Mouse (Mus musculus) induced T-regulatory cell, adult 2 months (primary cell): ENCODE data around the gene Fbxl17.

Experiments
- DNase-seq: peaks from one replicate; pipeline ENCODE4 v3.0.0-alpha.2; 2012; ENCODE audit warnings: low read depth

Gene Fbxl17

DNA sequence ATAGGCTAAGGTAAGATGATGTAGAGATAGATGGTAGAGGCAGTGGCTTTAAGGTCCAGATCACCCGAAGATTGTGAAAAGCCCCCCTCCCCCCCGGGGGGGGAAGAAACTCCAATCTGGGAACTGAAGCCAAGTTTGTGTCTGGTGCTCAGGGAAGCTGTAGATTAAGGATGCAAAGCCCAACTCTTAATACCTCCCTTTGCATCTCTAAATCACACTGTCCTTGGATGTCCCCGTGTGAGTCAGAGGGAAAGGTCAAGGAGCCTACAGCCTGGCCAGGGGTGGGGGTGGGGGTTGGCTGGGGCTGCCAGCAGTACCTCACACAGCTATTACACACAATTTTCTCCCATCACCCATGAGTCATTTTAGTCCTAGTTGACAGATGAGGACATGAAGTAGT is 453.4 kb downstream of the Fbxl17 start:
- DNase-seq = no peak

DNA sequence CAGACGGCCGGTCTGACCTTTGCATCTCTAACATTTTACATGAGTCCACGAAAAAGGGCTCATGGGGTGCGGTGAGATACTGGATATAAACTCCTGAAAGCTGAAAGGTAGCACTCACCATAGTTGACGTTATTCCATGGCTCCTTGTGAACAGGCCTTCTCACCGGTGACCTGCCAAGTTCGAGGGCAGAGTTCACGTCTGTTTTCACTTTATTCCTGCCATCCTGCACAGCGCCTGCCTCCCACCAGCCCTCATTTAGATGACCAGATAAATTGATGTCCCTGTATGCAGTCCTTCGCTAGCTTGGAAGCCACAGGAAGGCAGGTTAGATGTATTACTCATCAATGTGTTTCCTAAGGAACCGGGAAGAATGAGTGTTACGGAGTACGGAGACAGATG is 454.5 kb downstream of the Fbxl17 start:
- no peak for DNase-seq

DNA sequence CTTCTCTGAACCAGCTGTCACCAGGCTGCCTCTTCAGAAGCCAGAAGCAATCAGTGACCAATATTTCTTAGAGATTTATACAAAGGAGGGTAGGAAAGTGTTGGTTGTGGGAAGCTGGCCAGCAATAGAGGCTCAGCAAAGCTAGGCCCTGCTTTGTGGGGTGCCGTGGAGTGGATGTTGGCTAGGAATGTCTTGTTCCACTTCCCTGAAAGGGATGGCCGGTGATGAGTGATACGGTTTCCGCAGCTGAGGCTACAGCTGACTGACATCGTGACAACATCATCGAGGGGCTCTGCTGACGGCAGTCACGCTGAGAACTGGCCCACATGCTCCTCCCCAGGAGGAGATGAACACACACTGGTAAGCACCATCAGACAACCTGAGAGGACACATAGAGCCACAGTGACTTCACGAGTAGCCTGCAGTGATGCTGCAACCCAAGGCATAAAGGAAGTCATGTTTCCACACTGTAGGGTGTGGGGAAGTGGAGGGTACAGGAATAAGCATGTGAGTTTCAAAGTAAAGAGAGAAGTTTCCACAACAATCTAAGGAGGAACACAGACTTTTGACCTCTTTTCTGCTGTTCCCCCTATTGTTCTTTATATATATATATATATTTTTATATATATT is 456.7 kb downstream of the Fbxl17 start:
- no peak for DNase-seq

DNA sequence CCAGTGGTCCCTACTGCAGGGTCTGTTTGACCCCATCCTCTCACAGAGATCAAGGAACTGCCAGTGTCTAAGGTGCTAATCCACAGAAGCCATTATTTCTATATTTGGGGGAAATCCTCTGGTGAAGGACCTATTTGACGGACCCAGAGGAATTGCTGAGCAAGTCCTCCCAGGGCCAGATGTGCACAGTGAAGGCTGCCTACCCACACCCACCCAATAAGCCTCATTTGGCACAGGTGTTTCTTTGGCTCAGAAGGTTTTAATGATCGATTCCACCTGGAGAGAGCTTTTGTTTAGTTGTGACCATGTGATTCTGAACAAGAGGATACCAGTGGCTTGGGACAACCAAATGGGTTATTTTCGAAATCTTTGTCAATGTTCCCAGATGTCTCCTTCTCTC is 462.3 kb downstream of the Fbxl17 start:
- no peak for DNase-seq

DNA sequence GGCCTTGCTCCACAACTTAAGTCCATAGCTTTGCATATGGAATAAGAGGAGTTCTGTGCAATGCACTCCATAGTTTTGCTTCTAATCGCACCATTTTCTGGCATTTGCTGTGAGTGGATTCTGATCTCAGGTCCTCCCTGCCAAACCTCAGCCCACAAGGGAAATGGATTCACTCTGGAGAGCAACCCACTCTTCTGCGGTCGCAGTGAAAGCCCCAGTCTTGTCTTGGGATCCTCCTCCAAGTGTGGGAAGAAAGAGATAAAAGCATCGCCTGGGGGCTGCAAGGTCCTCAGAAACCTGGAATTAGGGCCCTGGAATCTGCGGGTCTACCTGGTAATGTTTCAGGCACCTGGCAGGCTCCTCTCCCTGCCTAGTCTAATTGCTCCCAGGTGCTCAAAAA is 466.7 kb downstream of the Fbxl17 start:
- no peak for DNase-seq

DNA sequence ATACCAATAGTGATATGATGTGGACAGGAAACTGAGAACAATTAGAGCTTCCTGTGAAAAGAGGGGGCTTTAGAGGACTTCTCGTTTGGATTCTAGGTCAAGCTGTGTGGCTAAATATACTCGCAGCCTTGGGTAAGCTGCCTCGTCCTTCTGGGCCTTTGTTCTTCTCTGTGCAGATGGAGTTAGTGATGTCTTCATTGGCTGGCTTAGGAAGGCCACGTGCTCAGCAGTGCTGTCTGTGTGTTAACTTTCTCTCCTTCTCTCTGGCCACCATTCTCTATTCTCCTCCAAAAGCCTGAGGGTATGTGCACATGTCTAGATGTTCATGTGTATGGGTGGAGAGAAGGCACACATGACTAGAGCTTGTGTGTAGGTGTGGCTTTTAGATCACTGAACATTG is 470.7 kb downstream of the Fbxl17 start:
- DNase-seq = no peak

DNA sequence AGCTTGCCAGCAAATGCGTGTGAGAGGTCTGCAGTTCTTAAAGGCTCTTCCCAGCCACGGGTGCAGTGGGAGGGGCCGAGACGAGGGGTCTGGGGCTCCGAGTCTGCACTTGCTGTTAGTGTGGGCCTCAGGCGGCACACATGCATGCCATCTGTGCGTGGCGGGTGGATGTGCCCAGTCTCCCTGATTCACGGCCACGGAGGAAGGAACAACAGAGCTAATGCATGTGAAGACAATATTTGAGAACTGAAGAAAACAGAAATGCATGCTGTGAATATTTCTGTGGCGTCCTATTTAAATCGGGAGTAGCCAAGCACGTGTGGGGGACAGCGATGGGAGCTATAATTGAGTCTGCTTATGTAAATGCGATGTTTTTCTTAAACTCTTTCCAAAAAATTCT is 474.6 kb downstream of the Fbxl17 start:
- no peak for DNase-seq

DNA sequence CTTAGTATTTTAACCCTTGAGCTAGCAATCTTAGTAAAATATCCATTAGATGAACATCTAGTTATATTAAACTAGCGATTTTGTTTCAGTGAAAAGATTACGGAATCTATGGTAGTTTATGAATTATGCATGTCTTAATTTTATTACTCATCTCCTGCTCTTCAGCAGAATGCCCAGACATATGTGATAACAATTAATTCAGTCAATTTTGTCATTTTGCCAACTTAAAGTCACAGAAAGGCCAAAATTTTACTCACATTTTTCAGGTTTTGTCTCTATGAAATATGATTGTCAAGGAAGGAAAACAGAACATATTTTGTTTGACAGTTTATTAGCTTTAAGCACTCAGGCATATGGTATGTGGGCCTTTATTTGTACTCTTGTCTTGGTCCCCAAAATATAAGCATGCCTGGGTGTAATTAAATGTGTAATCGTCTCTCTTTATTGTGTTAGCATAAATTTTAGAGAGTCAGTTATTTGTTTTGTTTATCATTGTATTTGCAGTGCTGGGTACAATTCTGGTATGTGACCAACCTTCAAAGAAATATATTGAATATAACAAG is 482.1 kb downstream of the Fbxl17 start:
- DNase-seq = no peak

DNA sequence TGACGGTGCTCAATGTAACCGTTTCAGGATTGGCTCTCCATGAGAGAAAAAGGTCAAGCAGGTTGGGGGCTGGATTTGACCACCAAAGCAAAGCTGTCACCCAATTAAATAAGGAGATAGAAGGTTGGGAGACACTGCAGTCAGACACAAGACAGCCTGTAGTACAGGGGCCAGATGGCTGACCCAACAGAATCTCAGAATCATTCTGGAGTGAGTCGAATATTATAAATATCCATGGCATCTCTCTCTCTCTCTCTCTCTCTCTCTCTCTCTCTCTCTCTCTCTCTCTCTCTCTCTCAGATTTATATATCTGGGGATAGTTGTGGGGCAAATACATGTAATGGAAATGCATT is 487.3 kb downstream of the Fbxl17 start:
- no peak for DNase-seq

DNA sequence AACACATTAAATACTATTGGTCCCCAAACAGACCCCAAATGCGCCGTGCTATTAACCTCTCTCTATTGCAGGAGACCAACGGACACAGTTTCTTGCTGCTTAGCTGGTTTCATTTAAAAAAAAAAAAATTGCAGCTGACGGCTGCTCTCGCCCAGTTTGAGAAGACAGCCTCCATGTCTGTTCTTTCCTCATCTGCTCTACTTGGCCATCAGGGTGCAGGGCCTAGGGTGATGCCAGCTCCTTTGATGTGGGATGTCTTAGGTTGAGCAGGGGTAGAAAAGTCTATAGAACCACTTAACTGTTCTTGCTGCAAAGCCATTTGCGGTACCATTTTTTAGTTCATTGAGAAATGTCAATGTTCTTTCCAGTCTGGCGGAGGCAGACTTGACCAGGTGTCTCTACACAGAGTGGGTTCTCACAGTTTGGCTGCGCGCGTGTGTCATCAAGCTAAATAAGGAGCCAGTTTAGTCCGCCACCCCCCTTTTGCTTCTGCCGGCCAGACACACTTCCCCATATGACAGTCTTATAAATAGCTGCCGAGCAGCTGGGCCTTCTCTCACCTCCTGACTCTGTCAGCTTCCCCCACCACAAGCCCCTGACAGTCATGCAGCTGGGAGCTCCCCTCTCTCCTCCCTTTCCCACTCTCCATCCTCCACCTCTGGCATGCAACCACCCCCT is 487.8 kb downstream of the Fbxl17 start:
- DNase-seq = no peak

DNA sequence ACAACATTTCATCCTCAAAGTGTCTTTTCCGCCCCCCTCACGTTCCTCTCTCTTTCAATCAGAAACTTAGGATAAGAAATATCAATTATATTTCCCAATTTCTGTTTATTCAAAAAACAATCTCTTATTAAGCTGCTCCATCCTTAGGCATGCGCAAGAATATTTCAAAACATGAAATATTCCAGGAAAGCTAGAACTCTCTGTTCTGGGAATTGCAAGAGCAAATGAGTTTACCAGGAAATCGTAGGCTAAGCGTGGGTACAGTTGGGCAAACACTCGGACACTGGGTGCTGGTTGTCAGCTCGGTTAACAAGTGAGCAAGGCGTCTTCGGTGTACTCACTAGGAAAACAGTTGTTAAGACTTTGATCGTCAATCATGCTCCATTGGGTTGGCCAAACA is 489.0 kb downstream of the Fbxl17 start:
- DNase-seq = no peak

DNA sequence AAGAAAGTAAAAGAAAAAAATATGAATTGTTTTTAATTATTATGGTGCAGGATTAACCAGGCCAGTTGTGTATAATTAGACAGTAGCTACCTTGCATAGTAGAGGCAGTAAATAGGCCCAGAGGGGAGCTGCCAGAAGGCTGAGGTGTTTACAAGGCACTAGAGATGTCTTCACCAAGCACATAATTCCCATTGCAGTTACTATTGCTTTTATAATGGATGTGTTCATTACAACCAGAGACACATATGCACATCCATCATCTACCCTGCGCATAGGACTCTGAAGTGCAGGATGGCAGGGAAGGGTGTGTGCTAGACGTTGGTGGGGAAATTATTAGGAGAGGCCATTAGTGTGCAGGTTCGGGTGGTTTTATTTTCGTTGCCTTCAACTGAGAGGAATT is 491.0 kb downstream of the Fbxl17 start:
- no peak for DNase-seq

DNA sequence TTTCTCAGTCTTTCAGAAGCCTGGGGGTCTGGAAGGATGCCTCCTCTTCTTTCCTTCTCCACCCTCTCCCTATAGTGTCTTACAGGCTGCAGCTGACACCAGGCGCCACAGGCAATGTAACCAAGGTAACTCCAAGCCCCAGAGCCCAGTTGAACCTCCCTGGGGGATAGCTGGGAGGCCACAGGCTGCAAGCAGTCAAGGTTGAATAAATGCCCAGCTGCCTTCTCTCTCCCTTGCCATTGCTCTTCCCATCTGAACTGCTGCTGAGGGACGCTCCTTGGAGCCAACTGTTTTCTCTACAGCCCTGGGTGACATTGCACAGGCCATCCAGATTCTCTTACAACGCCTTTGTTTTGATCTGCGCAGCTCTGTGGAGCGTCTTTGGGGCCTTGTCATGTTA is 491.5 kb downstream of the Fbxl17 start:
- no peak for DNase-seq

DNA sequence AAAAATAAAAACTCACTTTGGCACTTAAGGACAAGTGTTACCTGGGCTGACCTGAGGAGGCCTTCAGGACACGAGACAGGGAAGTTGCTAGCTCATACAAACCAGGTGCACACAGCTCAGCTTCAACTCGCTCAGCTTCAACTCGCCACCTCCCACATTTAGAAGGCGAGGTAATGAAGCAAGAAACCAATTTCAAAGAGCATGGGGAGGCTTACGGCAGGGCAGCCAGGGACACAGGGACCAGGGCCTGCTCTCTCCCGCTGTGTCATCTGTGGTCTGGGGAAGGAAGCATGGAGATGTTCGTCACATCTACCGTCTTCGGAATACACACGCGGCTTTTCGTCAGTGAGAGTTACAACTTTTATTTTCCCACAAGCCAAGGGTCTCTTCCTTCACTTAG is 491.9 kb downstream of the Fbxl17 start:
- no peak for DNase-seq
